Mouse (Mus musculus): ENCODE measurements at regions not wholly inside any gene's neighbourhood (a gene's known extent, or its start where the extent isn't known, plus 50 kb on each side); places are given as distances from the start of the nearest gene placed in this dataset.
A peak's percentile ranks its signal among the peaks of the same experiment; 100 is the strongest.
"Not testable (repeated sequence)": the region's sequence is repeated elsewhere in the genome, so short reads cannot be mapped to it uniquely, and the experiment has no call there.

- Histone ChIP-seq H3K9ac (replicated peaks; ENCODE audit: low read length) (no peak overlapping the region), H3K36me3 (replicated peaks; ENCODE audit: control insufficient read depth, insufficient read depth, low read depth, low read length) (no peaks in the 10 kb centered on the region), H3K4me2 (ENCODE audit: low read depth, low read length) (no peak overlapping the region), H3K4me3 (ENCODE audit: low read depth, low read length) (no peak overlapping the region), H3K27ac (replicated peaks; ENCODE audit: low read depth, low read length) (no peak overlapping the region), H3K4me1 (ENCODE audit: control insufficient read depth, insufficient read depth, low read length) (no peaks in the 10 kb centered on the region), H3K27me3 (ENCODE audit: control insufficient read depth, insufficient read depth, low read length) (no peaks in the 10 kb centered on the region), H3K9me3 (replicated peaks; ENCODE audit: control insufficient read depth, low read length) (no peaks in the 10 kb centered on the region)
- WGBS: 81% methylated on average over 2 of the region's 2 CpGs
- no peak for DNase-seq (ENCODE audit: low spot score)
- ATAC-seq (replicated peaks; ENCODE audit: insufficient number of reproducible peaks, low FRiP score, low TSS enrichment, low read depth): no peak
These were observed 174.8 kb downstream of the Cd109 start for GRCm38 (mm10) chr9:78790155-78790554.

- Histone ChIP-seq H3K27ac (replicated peaks; ENCODE audit: low read depth, low read length) (no peak overlapping the region), H3K9ac (replicated peaks; ENCODE audit: low read length) (no peak overlapping the region), H3K4me1 (ENCODE audit: control insufficient read depth, insufficient read depth, low read length) (no peaks in the 10 kb centered on the region), H3K36me3 (replicated peaks; ENCODE audit: control insufficient read depth, insufficient read depth, low read depth, low read length) (no peaks in the 10 kb centered on the region), H3K9me3 (replicated peaks; ENCODE audit: control insufficient read depth, low read length) (no peaks in the 10 kb centered on the region), H3K4me2 (ENCODE audit: low read depth, low read length) (no peak overlapping the region), H3K4me3 (ENCODE audit: low read depth, low read length) (no peak overlapping the region), H3K27me3 (ENCODE audit: control insufficient read depth, insufficient read depth, low read length) (no peaks in the 10 kb centered on the region)
- ATAC-seq (replicated peaks; ENCODE audit: insufficient number of reproducible peaks, low FRiP score, low TSS enrichment, low read depth) (no peak), DNase-seq (ENCODE audit: low spot score) (no peak)
- 67% methylated on average over 1 of the region's 1 CpGs for WGBS
These were observed 180.5 kb downstream of the Cd109 start for GRCm38 (mm10) chr9:78795801-78796200.

GRCm38 (mm10) chr9:78817221-78817620, 201.9 kb downstream of the Cd109 start:
- no peak overlapping the region for H3K4me2 ChIP-seq (ENCODE audit: low read depth, low read length)
- no peaks in the 10 kb centered on the region for H3K36me3 ChIP-seq (replicated peaks; ENCODE audit: control insufficient read depth, insufficient read depth, low read depth, low read length)
- no peaks in the 10 kb centered on the region for H3K27me3 ChIP-seq (ENCODE audit: control insufficient read depth, insufficient read depth, low read length)
- H3K4me1 ChIP-seq (ENCODE audit: control insufficient read depth, insufficient read depth, low read length): no peaks in the 10 kb centered on the region
- H3K9me3 ChIP-seq (replicated peaks; ENCODE audit: control insufficient read depth, low read length): no peaks in the 10 kb centered on the region
- H3K9ac ChIP-seq (replicated peaks; ENCODE audit: low read length): no peak overlapping the region
- H3K27ac ChIP-seq (replicated peaks; ENCODE audit: low read depth, low read length): no peak overlapping the region
- DNase-seq (ENCODE audit: low spot score) (no peak), ATAC-seq (replicated peaks; ENCODE audit: insufficient number of reproducible peaks, low FRiP score, low TSS enrichment, low read depth) (no peak)
- WGBS: 71% methylated on average over 4 of the region's 4 CpGs
- no peak overlapping the region for H3K4me3 ChIP-seq (ENCODE audit: low read depth, low read length)

- peak; percentile 72; the same call in 1 of the 2 replicates for ATAC-seq (replicated peaks; ENCODE audit: insufficient number of reproducible peaks, low FRiP score, low TSS enrichment, low read depth)
- H3K4me1 ChIP-seq (ENCODE audit: control insufficient read depth, insufficient read depth, low read length); DNase-seq (ENCODE audit: low spot score); H3K27ac ChIP-seq (replicated peaks; ENCODE audit: low read depth, low read length); H3K27me3 ChIP-seq (ENCODE audit: control insufficient read depth, insufficient read depth, low read length); H3K9me3 ChIP-seq (replicated peaks; ENCODE audit: control insufficient read depth, low read length); H3K36me3 ChIP-seq (replicated peaks; ENCODE audit: control insufficient read depth, insufficient read depth, low read depth, low read length): not testable (repeated sequence)
- H3K9ac ChIP-seq (replicated peaks; ENCODE audit: low read length): peak overlapping the region; percentile 37; the same call in 1 of the 2 replicates
- peak overlapping the region; percentile 27 for H3K4me3 ChIP-seq (ENCODE audit: low read depth, low read length)
- peak overlapping the region; percentile 41 for H3K4me2 ChIP-seq (ENCODE audit: low read depth, low read length)
- WGBS: 7% methylated on average over 35 of the region's 52 CpGs
These were observed 206.3 kb downstream of the Cd109 start for GRCm38 (mm10) chr9:78821554-78822212.

GRCm38 (mm10) chr9:78844969-78845683, 229.8 kb downstream of the Cd109 start:
- peak; percentile 19 for DNase-seq (ENCODE audit: low spot score)
- H3K4me2 ChIP-seq (ENCODE audit: low read depth, low read length): no peak overlapping the region
- no peaks in the 10 kb centered on the region for H3K9me3 ChIP-seq (replicated peaks; ENCODE audit: control insufficient read depth, low read length)
- H3K4me1 ChIP-seq (ENCODE audit: control insufficient read depth, insufficient read depth, low read length): no peaks in the 10 kb centered on the region
- H3K27me3 ChIP-seq (ENCODE audit: control insufficient read depth, insufficient read depth, low read length): no peaks in the 10 kb centered on the region
- H3K27ac ChIP-seq (replicated peaks; ENCODE audit: low read depth, low read length): no peak overlapping the region
- no peak; the same call in 1 of the 2 replicates for ATAC-seq (replicated peaks; ENCODE audit: insufficient number of reproducible peaks, low FRiP score, low TSS enrichment, low read depth)
- no peak overlapping the region for H3K4me3 ChIP-seq (ENCODE audit: low read depth, low read length)
- 53% methylated on average over 9 of the region's 9 CpGs for WGBS
- H3K9ac ChIP-seq (replicated peaks; ENCODE audit: low read length): no peak overlapping the region
- no peaks in the 10 kb centered on the region for H3K36me3 ChIP-seq (replicated peaks; ENCODE audit: control insufficient read depth, insufficient read depth, low read depth, low read length)

- H3K9ac ChIP-seq (replicated peaks; ENCODE audit: low read length): no peak overlapping the region
- DNase-seq (ENCODE audit: low spot score) (peak; percentile 4), ATAC-seq (replicated peaks; ENCODE audit: insufficient number of reproducible peaks, low FRiP score, low TSS enrichment, low read depth) (peak; percentile 56; the same call in 1 of the 2 replicates)
- no peak overlapping the region for H3K4me3 ChIP-seq (ENCODE audit: low read depth, low read length)
- no peak overlapping the region for H3K27ac ChIP-seq (replicated peaks; ENCODE audit: low read depth, low read length)
- no peaks in the 10 kb centered on the region for H3K4me1 ChIP-seq (ENCODE audit: control insufficient read depth, insufficient read depth, low read length)
- no peaks in the 10 kb centered on the region for H3K9me3 ChIP-seq (replicated peaks; ENCODE audit: control insufficient read depth, low read length)
- no peak overlapping the region for H3K4me2 ChIP-seq (ENCODE audit: low read depth, low read length)
- no peaks in the 10 kb centered on the region for H3K36me3 ChIP-seq (replicated peaks; ENCODE audit: control insufficient read depth, insufficient read depth, low read depth, low read length)
- no peaks in the 10 kb centered on the region for H3K27me3 ChIP-seq (ENCODE audit: control insufficient read depth, insufficient read depth, low read length)
- WGBS: 34% methylated on average over 7 of the region's 7 CpGs
These were observed 230.8 kb downstream of the Cd109 start for GRCm38 (mm10) chr9:78846110-78846509.

- DNase-seq (ENCODE audit: low spot score) (no peak), ATAC-seq (replicated peaks; ENCODE audit: insufficient number of reproducible peaks, low FRiP score, low TSS enrichment, low read depth) (no peak)
- 65% methylated on average over 9 of the region's 9 CpGs for WGBS
- Histone ChIP-seq H3K4me1 (ENCODE audit: control insufficient read depth, insufficient read depth, low read length) (no peaks in the 10 kb centered on the region), H3K9me3 (replicated peaks; ENCODE audit: control insufficient read depth, low read length) (no peaks in the 10 kb centered on the region), H3K4me2 (ENCODE audit: low read depth, low read length) (no peak overlapping the region), H3K9ac (replicated peaks; ENCODE audit: low read length) (no peak overlapping the region), H3K27ac (replicated peaks; ENCODE audit: low read depth, low read length) (no peak overlapping the region), H3K36me3 (replicated peaks; ENCODE audit: control insufficient read depth, insufficient read depth, low read depth, low read length) (no peaks in the 10 kb centered on the region), H3K4me3 (ENCODE audit: low read depth, low read length) (no peak overlapping the region), H3K27me3 (ENCODE audit: control insufficient read depth, insufficient read depth, low read length) (no peaks in the 10 kb centered on the region)
These were observed 232.7 kb downstream of the Cd109 start for GRCm38 (mm10) chr9:78847890-78848563.

- DNase-seq (ENCODE audit: low spot score); H3K27ac ChIP-seq (replicated peaks; ENCODE audit: low read depth, low read length); H3K9me3 ChIP-seq (replicated peaks; ENCODE audit: control insufficient read depth, low read length); H3K36me3 ChIP-seq (replicated peaks; ENCODE audit: control insufficient read depth, insufficient read depth, low read depth, low read length); H3K27me3 ChIP-seq (ENCODE audit: control insufficient read depth, insufficient read depth, low read length); ATAC-seq (replicated peaks; ENCODE audit: insufficient number of reproducible peaks, low FRiP score, low TSS enrichment, low read depth); H3K9ac ChIP-seq (replicated peaks; ENCODE audit: low read length); H3K4me1 ChIP-seq (ENCODE audit: control insufficient read depth, insufficient read depth, low read length); H3K4me2 ChIP-seq (ENCODE audit: low read depth, low read length); H3K4me3 ChIP-seq (ENCODE audit: low read depth, low read length): not testable (repeated sequence)
- 34% methylated on average over 1 of the region's 1 CpGs for WGBS
These were observed 233.2 kb downstream of the Cd109 start for GRCm38 (mm10) chr9:78848564-78848893.

Data from embryonic facial prominence, embryonic 11.5 days (tissue).